Mouse (Mus musculus): Measurements from ENCODE around the gene Slc23a2.
A peak's percentile ranks its signal among the peaks of the same experiment; 100 is the strongest.

Slc23a2 gene

GRCm38 (mm10) chr2:132019372-132019811, 125.5 kb downstream of the Slc23a2 start:
- no peak for DNase-seq (ENCODE audit: low read depth)

DNA sequence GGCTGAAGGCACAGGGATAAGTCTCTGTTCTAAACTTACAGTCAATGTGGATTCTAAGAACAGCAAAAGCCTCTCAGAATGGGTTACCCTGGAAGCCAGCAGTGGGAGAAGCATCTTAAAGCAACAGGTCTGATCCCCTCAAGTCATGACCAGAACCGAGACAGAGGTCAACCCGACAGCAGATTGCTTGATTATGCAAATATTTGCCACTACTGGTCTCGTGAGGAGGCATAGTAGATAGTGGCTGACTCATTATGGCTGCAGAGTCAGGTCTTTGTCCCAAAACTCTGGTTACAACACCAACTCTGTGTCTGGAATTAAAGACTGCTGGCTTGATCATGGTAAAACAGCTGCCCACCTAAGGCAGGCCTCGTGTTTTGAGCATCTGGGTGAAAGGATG, 126.8 kb downstream of the Slc23a2 start:
- no peak for DNase-seq (ENCODE audit: low read depth)

DNA sequence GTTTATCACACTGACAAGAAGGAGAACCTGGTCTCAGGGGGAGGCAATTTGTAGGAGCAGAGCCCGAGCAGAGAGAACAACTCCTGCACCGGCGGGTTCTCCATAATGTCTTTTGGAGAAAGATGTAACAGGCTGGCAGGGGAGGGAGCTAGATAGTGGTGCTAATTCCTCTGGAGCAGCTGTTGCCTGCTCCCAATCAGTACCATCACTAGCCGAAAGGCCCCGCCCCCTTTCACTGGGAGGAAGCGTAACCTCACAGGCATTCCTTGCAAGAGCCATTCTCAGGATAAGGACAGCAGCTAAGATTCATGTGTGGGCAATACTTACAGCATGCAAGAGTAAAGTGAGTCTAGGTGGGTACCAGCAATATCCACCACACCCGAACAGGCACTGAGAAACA, 127.3 kb downstream of the Slc23a2 start:
- no peak for DNase-seq (ENCODE audit: low read depth)

GRCm38 (mm10) chr2:132016034-132016433, 128.9 kb downstream of the Slc23a2 start:
- no peak for DNase-seq (ENCODE audit: low read depth)

DNA sequence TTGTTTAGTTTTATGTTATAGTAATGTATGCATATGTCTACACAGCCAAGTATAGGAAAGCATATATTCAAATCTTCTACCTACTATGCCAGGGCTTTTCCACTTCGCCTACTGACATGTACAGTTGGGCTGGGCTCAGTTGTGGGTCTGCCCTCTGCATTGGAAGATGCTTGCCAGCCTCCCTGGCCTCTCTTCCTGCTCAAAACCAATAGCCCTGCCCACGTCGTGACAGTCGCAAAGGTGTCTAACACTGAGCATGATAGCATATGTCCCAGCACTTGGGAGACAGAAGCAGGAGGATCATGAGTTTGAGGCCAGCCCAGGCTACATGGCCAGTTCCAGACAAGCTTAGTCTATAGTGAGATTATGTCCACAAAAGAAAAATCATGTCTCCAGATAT, 131.8 kb downstream of the Slc23a2 start:
- no peak for DNase-seq (ENCODE audit: low read depth)

DNA sequence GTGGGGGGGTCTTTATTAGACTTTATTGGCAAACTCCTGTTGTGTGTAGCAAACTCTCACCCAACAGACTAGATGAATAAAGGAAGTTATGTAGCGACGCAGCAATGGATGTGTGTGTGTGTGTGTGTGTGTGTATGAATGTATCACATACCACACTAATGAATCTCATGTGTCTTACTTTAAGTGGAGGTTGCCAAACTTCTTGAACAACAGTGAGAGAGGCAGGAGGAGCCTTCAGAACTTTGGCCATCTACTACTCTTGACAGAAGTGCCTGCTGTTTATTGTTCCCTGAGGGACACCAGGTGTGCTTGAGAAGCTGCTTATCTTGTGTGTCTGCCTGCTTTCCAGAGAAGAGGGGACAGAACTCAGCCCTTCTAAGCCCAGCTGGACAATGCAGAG, 134.1 kb downstream of the Slc23a2 start:
- no peak for DNase-seq (ENCODE audit: low read depth)

DNA sequence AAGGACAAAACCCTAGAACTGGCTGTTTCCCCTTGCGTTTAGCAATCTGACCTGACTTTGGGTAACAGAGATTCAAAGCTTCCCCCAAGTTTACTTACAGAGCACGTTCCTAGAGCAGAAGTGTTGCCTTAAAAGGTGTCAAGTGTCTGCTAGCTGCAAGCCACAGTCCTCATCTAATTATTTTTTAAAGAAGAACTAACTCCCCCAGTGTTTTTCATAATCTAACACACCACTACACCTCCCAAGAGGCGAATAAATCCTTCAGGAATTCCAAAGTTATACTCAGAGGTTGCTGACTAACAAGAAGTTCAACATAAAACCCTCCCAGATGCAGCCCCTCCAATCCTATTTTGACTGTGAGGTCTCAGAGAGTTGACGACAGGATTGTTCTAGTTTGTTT, 136.7 kb downstream of the Slc23a2 start:
- DNase-seq (ENCODE audit: low read depth) = no peak

GRCm38 (mm10) chr2:132007475-132007819, 137.5 kb downstream of the Slc23a2 start:
- DNase-seq (ENCODE audit: low read depth) = no peak

DNA sequence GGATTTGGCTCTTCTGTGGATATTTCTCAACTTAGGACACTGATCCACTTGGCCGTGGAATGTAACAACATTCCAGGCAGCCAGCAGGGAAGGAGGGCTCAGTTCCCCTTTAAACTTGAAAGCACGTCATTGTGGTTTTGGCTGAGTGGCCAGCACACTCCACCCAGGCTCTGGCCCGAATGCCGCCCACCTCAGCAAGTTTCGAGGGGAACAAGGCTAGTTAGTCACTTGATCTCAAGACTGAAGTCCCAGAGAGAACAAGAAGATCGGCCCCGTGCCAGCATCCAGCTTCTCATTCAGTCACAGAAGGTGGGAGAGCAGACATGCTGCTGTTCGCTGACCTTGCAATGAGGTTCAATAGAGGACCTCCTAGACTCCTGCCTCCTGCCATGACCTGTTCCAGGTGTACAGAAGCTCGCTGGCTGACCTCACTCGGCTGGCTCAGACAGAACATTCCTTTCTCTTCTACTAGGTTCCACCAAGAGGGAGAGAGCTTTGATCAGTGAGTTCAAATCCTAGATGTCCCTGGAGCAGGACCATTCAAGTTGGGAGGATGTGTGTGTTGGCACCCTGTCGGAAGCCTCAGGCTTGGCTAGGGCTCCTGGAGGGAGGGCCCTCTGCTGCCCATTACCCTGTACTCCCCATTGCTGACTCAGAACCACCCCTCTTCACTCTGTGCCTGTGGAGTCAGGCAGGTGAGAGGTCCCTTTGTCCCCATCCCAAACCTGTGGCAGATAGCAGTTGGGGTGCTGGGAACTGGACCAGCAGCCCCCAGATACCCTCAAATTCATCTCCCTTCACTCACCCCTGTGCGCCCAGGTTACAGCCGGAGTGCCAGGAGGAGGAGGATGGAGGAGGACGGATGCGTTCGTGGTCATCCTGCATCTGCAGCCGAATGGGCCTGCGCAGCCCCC, 138.1 kb downstream of the Slc23a2 start:
- DNase-seq (ENCODE audit: low read depth) = peak; percentile 98

DNA sequence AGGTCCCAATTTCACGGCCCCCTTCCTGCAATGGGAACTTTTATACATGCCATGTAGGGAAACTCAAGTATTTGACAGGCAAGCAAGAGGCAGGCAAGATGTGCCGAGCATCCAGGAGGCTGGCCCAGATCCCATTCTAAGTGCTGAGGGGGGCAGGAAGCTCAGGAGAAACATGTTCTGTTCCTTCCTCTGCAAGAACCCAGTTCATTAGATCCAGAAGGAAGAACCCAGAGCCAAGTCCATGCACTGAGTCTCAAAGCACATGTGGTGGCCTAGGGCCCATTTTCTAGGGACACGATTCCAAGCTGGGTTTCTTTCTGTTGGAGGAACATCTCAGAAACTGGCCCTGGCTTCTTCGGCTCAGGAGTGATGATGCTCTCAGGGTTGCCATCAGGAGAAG, 139.5 kb downstream of the Slc23a2 start:
- no peak for DNase-seq (ENCODE audit: low read depth)

DNA sequence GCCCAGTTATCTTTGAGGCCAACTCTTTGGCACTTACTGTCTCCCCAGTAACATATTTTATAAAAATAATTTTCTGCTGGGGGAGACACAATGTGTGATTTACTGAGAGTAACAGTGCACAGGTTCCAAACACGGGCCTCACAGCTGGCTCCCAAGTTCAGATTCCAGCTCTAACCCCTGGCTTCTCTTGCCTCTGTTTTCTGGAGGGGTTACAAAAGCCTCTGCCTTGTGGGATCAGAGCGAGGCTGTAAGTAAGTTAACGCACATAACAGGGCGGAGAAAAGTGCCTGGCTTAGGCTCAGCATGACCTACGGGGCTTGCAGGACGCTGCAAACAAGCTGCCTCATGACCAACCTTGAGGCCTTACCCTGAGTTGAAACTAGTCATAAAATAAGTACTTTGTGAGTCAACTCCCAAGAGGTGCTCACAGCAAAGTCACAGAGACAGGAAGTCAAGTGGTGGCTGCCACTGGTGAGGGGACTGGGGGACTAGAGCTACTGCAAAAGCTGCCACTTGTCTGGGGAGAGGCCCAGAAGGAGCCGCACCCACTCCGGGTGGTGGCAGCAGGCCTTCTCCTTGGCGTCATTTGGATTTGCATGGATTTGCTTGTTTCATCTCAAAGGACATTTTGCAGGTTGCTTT, 140.3 kb downstream of the Slc23a2 start:
- no peak for DNase-seq (ENCODE audit: low read depth)

- DNase-seq (ENCODE audit: low read depth) = no peak
These were observed 141.0 kb downstream of the Slc23a2 start for GRCm38 (mm10) chr2:132003916-132004315.
